Mouse (Mus musculus) limb, embryonic 12.5 days (tissue): ENCODE results near the gene Cfap44. TPM values are rescaled to one million over a fixed set of nuclear protein-coding genes. Genes with fewer than 3 reads are reported as not detected.
A peak's percentile ranks its signal among the peaks of the same experiment; 100 is the strongest.

ENCODE experiments used
- ATAC-seq: fragments of 200-750 bp; cut with Nextera tagmentation; 2 replicates; pipeline ENCODE4 v1.8.0; 2017; ENCODE audit warnings: low read depth, moderate TSS enrichment; ENCODE audit not compliant: insufficient number of reproducible peaks, insufficient read depth, low FRiP score, low TSS enrichment
- H3K27ac ChIP-seq: fragments of 300-500 bp; sonication (generic); 2 replicates; pipeline ENCODE4 v1.5.1; 2016; ENCODE audit warnings: mild to moderate bottlenecking, moderate library complexity
- H3K27me3 ChIP-seq: fragments of 300-500 bp; sonication (generic); 2 replicates; pipeline ENCODE4 v1.6.1; 2016; ENCODE audit warnings: mild to moderate bottlenecking, moderate library complexity
- H3K36me3 ChIP-seq: fragments of 300-500 bp; sonication (generic); 2 replicates; pipeline ENCODE4 v1.6.1; 2016; ENCODE audit warnings: mild to moderate bottlenecking, moderate library complexity
- H3K4me1 ChIP-seq: fragments of 300-500 bp; sonication (generic); replicated peaks from 2 replicates; pipeline ENCODE4 v1.6.1; 2016
- H3K4me2 ChIP-seq: fragments of 300-500 bp; sonication (generic); 2 replicates; pipeline ENCODE4 v1.6.1; 2016; ENCODE audit warnings: mild to moderate bottlenecking, moderate library complexity
- H3K4me3 ChIP-seq: fragments of 300-500 bp; sonication (generic); replicated peaks from 2 replicates; pipeline ENCODE4 v1.5.1; 2016; ENCODE audit warnings: mild to moderate bottlenecking
- H3K9ac ChIP-seq: fragments of 300-500 bp; sonication (generic); replicated peaks from 2 replicates; pipeline ENCODE4 v1.6.1; 2016; ENCODE audit warnings: mild to moderate bottlenecking, moderate library complexity
- H3K9me3 ChIP-seq: fragments of 300-500 bp; sonication (generic); 2 replicates; pipeline ENCODE4 v1.6.1; 2016; ENCODE audit warnings: mild to moderate bottlenecking, moderate library complexity
- WGBS: fragments of 180-500 bp; shearing (Covaris S2); methylation state at CpG from one replicate; pipeline ENCODE4 v1.1.7; 2016; 5-methylcytosine and 5-hydroxymethylcytosine counted together
- polyA plus RNA-seq: library from polyadenylated mRNA; unstranded; fragments of >200 nt; fragmentation: Nextera tagmentation; extraction: Ambion mirVana; gene quantifications from 2 replicates; pipeline ENCODE4 v1.2.1, GENCODE M21; 2016

Cfap44 gene
- 0.59 and 0.94 TPM in 2 replicates for polyA plus RNA-seq

DNA sequence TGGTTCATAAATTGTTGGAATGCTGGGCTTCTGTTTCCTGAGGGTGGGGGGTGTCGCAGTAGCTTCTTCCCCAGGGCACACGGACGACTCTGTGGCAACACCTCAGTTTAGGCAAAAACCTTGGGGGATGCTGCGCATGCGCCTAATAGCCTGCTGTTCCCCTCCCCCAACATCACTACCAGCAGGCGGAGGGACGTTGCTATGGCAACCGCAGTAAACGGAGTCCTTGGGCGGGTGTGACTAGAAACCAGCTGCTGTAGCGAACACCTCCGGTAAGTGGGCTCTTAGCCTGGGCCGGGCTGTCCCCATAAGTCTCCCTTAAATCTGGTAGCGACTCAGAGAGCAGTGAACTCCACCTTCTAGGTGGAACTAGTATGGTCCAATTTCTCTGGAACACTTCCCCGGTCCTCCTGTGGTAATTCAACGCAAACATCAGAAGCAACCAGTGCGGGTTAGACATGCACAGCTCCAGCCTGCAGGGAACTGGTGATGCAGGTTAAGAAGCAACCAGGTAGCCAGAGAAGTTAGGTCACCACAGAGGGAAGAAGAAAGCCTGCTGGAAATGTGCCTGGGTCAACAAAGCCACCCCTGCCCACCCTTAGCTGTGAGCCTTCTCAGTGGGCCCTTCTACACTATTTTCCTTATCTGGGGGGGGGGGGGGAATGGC, at the start of gene Cfap44:
Gene Cfap44 (plus strand): TSS at position 220 of the 667 bp plus-strand sequence.
- peak within 1 kb of the TSS; percentile 60 for H3K4me2 ChIP-seq
- H3K9ac ChIP-seq, result peak within 1 kb of the TSS; percentile 50
- H3K4me1 ChIP-seq, result peaks cover 8% of the 10 kb centered on the region
- ATAC-seq, result peak; percentile 93
- peaks cover 6% of the 10 kb centered on the region; the same call in 1 of the 2 replicates for H3K36me3 ChIP-seq
- WGBS, result 1% methylated on average over 17 of the region's 17 CpGs
- peaks cover 5% of the 10 kb centered on the region; the same call in 1 of the 2 replicates for H3K9me3 ChIP-seq
- no peaks in the 10 kb centered on the region for H3K27me3 ChIP-seq
- H3K27ac ChIP-seq, result peak within 1 kb of the TSS; percentile 76
- peak within 1 kb of the TSS; percentile 30 for H3K4me3 ChIP-seq

GRCm38 (mm10) chr16:44347071-44347901, 47.3 kb upstream of the Cfap44 start, which contains the start of gene Spice1:
Gene Spice1 (plus strand): TSS chr16:44347121.
- Histone ChIP-seq H3K36me3 (no peaks in the 10 kb centered on the region), H3K9me3 (no peaks in the 10 kb centered on the region), H3K4me1 (peaks cover 18% of the 10 kb centered on the region), H3K27ac (peak within 1 kb of the TSS; percentile 95), H3K9ac (peak within 1 kb of the TSS; percentile 86), H3K27me3 (no peaks in the 10 kb centered on the region), H3K4me3 (peak within 1 kb of the TSS; percentile 82), H3K4me2 (peak within 1 kb of the TSS; percentile 73)
- WGBS, result under 1% methylated on average over 67 of the region's 67 CpGs
- peak; percentile 96 for ATAC-seq

GRCm38 (mm10) chr16:44349801-44350397, 44.7 kb upstream of the Cfap44 start:
- Histone ChIP-seq H3K36me3 (no peaks in the 10 kb centered on the region), H3K4me1 (peaks cover 18% of the 10 kb centered on the region), H3K9ac (no peak overlapping the region), H3K4me3 (no peak overlapping the region), H3K9me3 (no peaks in the 10 kb centered on the region), H3K4me2 (peak overlapping the region; percentile 19; the same call in 1 of the 2 replicates), H3K27ac (no peak overlapping the region), H3K27me3 (no peaks in the 10 kb centered on the region)
- WGBS, result 78% methylated on average over 4 of the region's 4 CpGs
- ATAC-seq, result no peak

- ATAC-seq, result no peak
- Histone ChIP-seq H3K27ac (no peak overlapping the region), H3K27me3 (no peaks in the 10 kb centered on the region), H3K36me3 (peaks cover 19% of the 10 kb centered on the region), H3K4me3 (no peak overlapping the region), H3K4me2 (no peak overlapping the region), H3K9ac (no peak overlapping the region), H3K9me3 (no peaks in the 10 kb centered on the region), H3K4me1 (no peaks in the 10 kb centered on the region)
- WGBS, result 75% methylated on average over 7 of the region's 7 CpGs
Observed at GRCm38 (mm10) chr16:44356291-44356690, 38.3 kb upstream of the Cfap44 start.

GRCm38 (mm10) chr16:44357571-44358268, 36.9 kb upstream of the Cfap44 start:
- no peak overlapping the region for H3K9ac ChIP-seq
- H3K36me3 ChIP-seq, result peaks cover 27% of the 10 kb centered on the region
- 76% methylated on average over 4 of the region's 4 CpGs for WGBS
- H3K4me2 ChIP-seq, result no peak overlapping the region
- no peaks in the 10 kb centered on the region for H3K4me1 ChIP-seq
- H3K27ac ChIP-seq, result no peak overlapping the region
- H3K27me3 ChIP-seq, result no peaks in the 10 kb centered on the region
- no peak overlapping the region for H3K4me3 ChIP-seq
- no peak for ATAC-seq
- H3K9me3 ChIP-seq, result no peaks in the 10 kb centered on the region

DNA sequence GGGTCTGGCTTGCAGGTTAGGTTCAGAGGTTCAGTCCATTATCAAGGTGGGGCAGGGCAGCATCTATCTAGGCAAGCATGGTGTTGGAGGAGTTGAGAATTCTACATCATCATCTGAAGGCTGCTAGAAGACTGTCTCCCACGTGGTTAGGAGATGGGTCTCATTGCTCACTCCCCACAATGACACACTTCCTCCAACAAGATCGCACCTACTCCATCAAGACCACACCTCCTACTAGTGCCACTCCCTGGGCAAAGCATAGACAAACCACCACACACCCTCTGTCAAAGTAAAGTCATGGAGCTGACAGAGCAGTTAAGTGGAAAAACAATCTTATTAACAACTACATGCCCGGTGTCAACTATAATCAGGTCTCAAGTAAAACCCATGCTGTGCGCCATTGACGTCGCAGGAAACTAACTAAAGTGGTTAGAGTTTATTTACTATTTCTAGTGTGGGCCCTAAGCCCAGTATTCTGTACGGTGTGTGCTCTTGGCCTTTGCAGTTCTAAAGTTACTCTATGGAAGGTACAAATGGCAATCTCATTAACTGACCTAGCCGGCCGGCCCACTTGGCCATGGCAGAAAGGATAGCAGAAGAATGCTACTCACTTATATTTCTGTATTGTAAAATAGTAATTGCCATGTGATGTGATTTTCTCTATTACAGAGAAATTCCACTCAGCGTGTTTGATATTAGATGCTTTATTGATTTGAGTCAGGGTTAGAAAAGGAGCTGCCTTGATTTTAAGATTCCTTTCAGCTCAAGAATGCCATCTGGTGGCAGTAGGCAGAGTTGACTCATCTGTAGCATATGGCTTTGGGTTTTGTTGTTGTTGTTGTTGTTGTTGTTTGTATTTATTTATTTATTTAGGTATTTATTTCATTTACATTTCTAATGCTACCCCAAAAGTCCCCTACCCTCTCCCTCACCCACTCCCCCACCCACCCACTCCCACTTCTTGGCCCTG, 32.4 kb upstream of the Cfap44 start:
- no peak overlapping the region for H3K4me2 ChIP-seq
- H3K9me3 ChIP-seq, result no peaks in the 10 kb centered on the region
- no peak overlapping the region for H3K27ac ChIP-seq
- no peaks in the 10 kb centered on the region for H3K27me3 ChIP-seq
- H3K4me3 ChIP-seq, result no peak overlapping the region
- H3K9ac ChIP-seq, result no peak overlapping the region
- ATAC-seq, result no peak
- H3K36me3 ChIP-seq, result peaks cover 40% of the 10 kb centered on the region
- 82% methylated on average over 10 of the region's 10 CpGs for WGBS
- H3K4me1 ChIP-seq, result no peaks in the 10 kb centered on the region

DNA sequence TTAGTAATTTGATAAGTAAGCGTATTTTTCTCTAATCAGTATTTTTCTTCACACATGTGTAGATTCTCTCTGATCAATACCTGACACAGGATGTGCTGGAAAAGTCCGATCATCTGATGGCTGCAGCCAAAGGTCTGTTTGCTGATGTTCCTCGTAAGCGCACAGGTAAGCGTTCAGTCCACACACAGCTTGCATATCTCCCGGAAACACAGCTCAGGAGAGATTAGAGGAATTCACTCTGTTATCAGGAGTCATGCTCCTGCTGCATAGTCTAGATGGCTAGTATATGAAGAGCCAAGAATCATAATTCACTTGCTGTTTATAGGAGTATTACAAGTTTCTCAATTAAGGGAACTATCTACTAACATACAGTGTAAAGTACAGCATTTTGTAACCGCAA, 29.1 kb upstream of the Cfap44 start:
- no peak overlapping the region for H3K4me2 ChIP-seq
- no peaks in the 10 kb centered on the region for H3K9me3 ChIP-seq
- WGBS, result 91% methylated on average over 7 of the region's 7 CpGs
- H3K36me3 ChIP-seq, result peaks cover 36% of the 10 kb centered on the region
- no peaks in the 10 kb centered on the region for H3K4me1 ChIP-seq
- no peaks in the 10 kb centered on the region for H3K27me3 ChIP-seq
- H3K9ac ChIP-seq, result no peak overlapping the region
- no peak overlapping the region for H3K27ac ChIP-seq
- H3K4me3 ChIP-seq, result no peak overlapping the region
- ATAC-seq, result no peak

DNA sequence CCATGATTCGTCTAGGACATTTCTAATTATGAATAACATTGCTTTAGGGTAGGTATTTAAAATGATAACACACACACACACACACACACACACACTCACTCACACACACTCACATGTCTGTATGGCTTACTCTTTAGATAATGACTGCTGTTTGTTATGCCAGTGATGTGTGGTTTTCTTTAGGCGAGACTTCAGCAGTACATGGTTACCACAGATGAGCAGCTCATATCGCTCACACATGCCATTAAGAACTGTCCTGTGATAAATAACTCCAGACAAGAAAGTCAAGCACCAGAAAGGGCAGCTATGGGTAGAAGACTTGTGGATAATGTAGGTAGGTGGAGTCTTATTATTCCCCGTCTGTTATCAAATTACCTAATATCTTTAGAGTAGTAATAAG, 19.1 kb upstream of the Cfap44 start:
- Histone ChIP-seq H3K4me2 (no peak overlapping the region), H3K9me3 (no peaks in the 10 kb centered on the region), H3K9ac (no peak overlapping the region), H3K27me3 (no peaks in the 10 kb centered on the region), H3K4me3 (no peak overlapping the region), H3K4me1 (no peaks in the 10 kb centered on the region), H3K36me3 (peaks cover 49% of the 10 kb centered on the region), H3K27ac (no peak overlapping the region)
- no peak for ATAC-seq
- 90% methylated on average over 4 of the region's 4 CpGs for WGBS

DNA sequence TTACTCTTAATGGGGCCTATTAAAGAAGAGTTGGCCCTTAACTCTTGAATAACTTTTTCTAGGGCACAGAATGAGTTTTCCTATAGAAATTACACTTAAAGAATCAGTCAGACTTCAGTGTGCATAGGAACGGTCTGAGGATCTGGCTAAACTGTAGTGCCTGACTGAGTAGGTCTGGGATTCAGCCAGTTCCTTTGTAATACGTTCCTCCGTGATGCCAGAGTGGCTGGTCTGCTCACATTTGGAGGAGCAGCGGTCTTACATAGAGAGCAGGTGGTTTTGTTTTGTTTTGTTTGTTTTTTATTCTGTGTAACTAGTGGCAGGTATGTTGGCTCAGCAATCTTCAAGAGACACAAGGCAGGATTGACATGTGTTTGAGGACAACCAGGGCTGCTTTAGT, 14.6 kb upstream of the Cfap44 start:
- H3K9ac ChIP-seq, result no peak overlapping the region
- H3K27me3 ChIP-seq, result no peaks in the 10 kb centered on the region
- peaks cover 31% of the 10 kb centered on the region for H3K36me3 ChIP-seq
- no peaks in the 10 kb centered on the region for H3K9me3 ChIP-seq
- no peak overlapping the region for H3K27ac ChIP-seq
- H3K4me3 ChIP-seq, result no peak overlapping the region
- no peak for ATAC-seq
- WGBS, result 41% methylated on average over 4 of the region's 4 CpGs
- H3K4me2 ChIP-seq, result no peak overlapping the region
- peaks cover 4% of the 10 kb centered on the region; the same call in 1 of the 2 replicates for H3K4me1 ChIP-seq

GRCm38 (mm10) chr16:44381578-44381977, 13.0 kb upstream of the Cfap44 start:
- 19% methylated on average over 5 of the region's 5 CpGs for WGBS
- no peak for ATAC-seq

More at GRCm38 (mm10) chr16:44381578-44381977, 13.0 kb upstream of the Cfap44 start:
- Histone ChIP-seq H3K4me3 (no peak overlapping the region), H3K4me2 (no peak overlapping the region), H3K27ac (no peak overlapping the region), H3K27me3 (no peaks in the 10 kb centered on the region), H3K9me3 (no peaks in the 10 kb centered on the region), H3K9ac (no peak overlapping the region), H3K36me3 (peaks cover 32% of the 10 kb centered on the region), H3K4me1 (peaks cover 4% of the 10 kb centered on the region; the same call in 1 of the 2 replicates)
